Mouse (Mus musculus): ENCODE data around the gene 4930404N11Rik.

DNA sequence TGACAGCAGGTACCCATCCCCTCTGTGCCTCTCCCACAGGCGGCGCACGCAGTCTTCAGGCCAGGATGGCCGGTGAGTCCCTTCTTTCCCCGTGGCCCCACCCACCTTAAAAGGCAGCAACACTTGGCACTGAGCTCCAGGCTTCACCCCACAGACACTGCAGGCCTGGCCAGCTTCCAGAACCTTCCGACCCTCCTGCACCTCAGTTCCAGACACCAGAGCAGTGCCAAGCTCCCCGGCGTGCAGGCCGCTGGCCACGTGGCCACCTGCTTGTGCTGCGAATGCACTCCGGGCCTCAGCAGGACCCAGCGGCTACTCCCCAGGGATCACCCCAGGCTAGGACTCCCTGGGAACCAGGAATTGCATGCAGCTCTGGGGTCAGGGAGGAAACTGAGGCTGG lies 52.0 kb downstream of the 4930404N11Rik start:
- TF ChIP-seq EP300 (IDR thresholded peaks at IDR 0.05; ENCODE audit: low read depth) (no peak), CTCF (IDR thresholded peaks at IDR 0.05; ENCODE audit: low read depth) (no peak)

Data from heart, postnatal 0 days (tissue).